Mouse (Mus musculus): Measurements from ENCODE around the gene D2hgdh. TPM values are rescaled to one million over a fixed set of nuclear protein-coding genes. Genes with fewer than 3 reads are reported as not detected.
"Not testable (repeated sequence)": the region's sequence is repeated elsewhere in the genome, so short reads cannot be mapped to it uniquely, and the experiment has no call there.

Gene D2hgdh
- polyA plus RNA-seq, 1 experiment from 2014 or later = 5.8 TPM

- not testable (repeated sequence) for ATAC-seq (ENCODE audit: low read depth); H3K4me3 ChIP-seq (replicated peaks); H3K36me3 ChIP-seq; DNase-seq; H3K27ac ChIP-seq; H3K27me3 ChIP-seq; H3K4me2 ChIP-seq; H3K9ac ChIP-seq; H3K9me3 ChIP-seq (replicated peaks); H3K4me1 ChIP-seq (replicated peaks)
- 25% methylated on average over 2 of the region's 2 CpGs for WGBS (ENCODE audit: insufficient replicate concordance)
These were observed 36.3 kb downstream of the D2hgdh start, which contains the start of gene Gal3st2 for GRCm38 (mm10) chr1:93861048-93861447. TSS of gene Gal3st2 (plus strand) at chr1:93861306.

GRCm38 (mm10) chr1:93871594-93872105, 46.9 kb downstream of the D2hgdh start:
- WGBS (ENCODE audit: insufficient replicate concordance) = 14% methylated on average over 1 of the region's 1 CpGs
- not testable (repeated sequence) for H3K4me1 ChIP-seq (replicated peaks)

DNA sequence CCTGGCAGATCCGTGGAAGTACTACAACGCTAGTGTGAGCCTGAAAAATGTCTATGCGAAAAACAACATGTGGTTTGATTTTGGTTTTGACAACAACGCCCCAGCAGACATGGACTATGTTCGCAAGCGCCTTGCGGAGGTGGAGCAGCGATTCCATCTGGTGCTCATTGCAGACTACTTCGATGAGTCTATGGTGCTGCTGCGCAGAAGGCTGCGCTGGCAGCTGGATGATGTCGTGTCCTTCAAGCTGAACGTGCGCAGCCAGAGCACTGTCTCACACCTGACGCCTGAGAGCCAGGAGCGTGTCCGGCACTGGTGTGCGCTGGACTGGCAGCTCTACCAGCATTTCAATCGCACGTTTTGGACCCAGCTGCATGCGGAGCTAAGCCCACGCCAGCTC, 49.7 kb downstream of the D2hgdh start:
- not testable (repeated sequence) for DNase-seq; H3K9ac ChIP-seq; H3K36me3 ChIP-seq; H3K4me1 ChIP-seq (replicated peaks); H3K9me3 ChIP-seq (replicated peaks); H3K4me3 ChIP-seq (replicated peaks); H3K27ac ChIP-seq; H3K27me3 ChIP-seq; ATAC-seq (ENCODE audit: low read depth); H3K4me2 ChIP-seq
- WGBS (ENCODE audit: insufficient replicate concordance) = 83% methylated on average over 13 of the region's 22 CpGs

More at GRCm38 (mm10) chr1:93871594-93872105, 46.9 kb downstream of the D2hgdh start:
- H3K36me3 ChIP-seq; H3K27ac ChIP-seq; H3K4me2 ChIP-seq; ATAC-seq (ENCODE audit: low read depth); H3K9ac ChIP-seq; DNase-seq; H3K4me3 ChIP-seq (replicated peaks); H3K9me3 ChIP-seq (replicated peaks); H3K27me3 ChIP-seq: not testable (repeated sequence)

DNA sequence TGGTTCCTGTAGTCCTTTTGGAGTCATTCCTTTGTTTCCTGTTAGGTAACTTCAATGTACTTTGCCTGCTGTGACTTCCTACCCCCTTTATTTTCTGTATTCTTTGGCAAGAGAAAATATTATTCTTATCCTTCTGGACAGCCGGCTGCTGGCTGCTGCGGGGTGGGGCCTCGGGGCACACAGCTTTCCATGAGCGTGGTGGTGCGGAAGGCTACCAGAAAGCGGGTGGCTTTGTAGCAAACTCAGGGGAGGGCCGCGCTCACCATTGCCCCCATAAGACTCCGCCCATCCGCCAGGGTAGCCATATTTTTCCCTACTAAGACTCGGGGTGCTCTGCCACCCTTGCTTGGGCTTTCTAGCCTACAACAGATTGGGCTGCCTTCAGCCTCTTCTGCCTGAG, 57.1 kb downstream of the D2hgdh start:
- H3K27ac ChIP-seq; H3K27me3 ChIP-seq; ATAC-seq (ENCODE audit: low read depth); H3K9me3 ChIP-seq (replicated peaks); H3K36me3 ChIP-seq; DNase-seq; H3K9ac ChIP-seq; H3K4me3 ChIP-seq (replicated peaks); H3K4me1 ChIP-seq (replicated peaks); H3K4me2 ChIP-seq: not testable (repeated sequence)
- no CpG with 5 or more reads among the region's 11 CpGs for WGBS (ENCODE audit: insufficient replicate concordance)

GRCm38 (mm10) chr1:93890936-93891335, 66.2 kb downstream of the D2hgdh start:
- H3K36me3 ChIP-seq; H3K27ac ChIP-seq; DNase-seq; H3K4me1 ChIP-seq (replicated peaks); H3K9ac ChIP-seq; H3K4me2 ChIP-seq; ATAC-seq (ENCODE audit: low read depth); H3K27me3 ChIP-seq; H3K4me3 ChIP-seq (replicated peaks); H3K9me3 ChIP-seq (replicated peaks): not testable (repeated sequence)
- WGBS (ENCODE audit: insufficient replicate concordance) = 33% methylated on average over 1 of the region's 1 CpGs

DNA sequence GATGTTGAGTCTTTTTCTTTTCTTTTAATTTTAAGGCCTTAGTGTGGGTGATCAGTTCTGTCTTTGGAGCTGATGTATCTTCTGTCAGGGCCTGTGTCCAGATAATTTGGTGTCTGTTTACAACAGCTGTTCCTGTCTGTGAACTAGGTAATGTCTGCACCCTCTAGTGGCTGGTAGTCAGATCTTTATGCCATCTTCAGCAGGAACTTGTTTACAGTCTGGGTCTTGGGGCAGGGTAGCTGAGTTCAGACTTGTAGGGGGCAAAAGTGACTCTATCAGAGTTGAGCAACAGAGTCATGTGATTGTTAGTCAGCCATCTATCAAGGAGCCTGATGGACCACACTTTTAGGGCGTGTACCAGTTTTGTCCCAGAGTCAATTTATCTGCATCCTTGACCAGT, 72.7 kb downstream of the D2hgdh start:
- H3K4me3 ChIP-seq (replicated peaks); H3K27ac ChIP-seq; H3K27me3 ChIP-seq; DNase-seq; H3K9me3 ChIP-seq (replicated peaks); H3K9ac ChIP-seq; H3K4me1 ChIP-seq (replicated peaks); H3K4me2 ChIP-seq; H3K36me3 ChIP-seq; ATAC-seq (ENCODE audit: low read depth): not testable (repeated sequence)
- WGBS (ENCODE audit: insufficient replicate concordance) = no CpG with 5 or more reads among the region's 1 CpGs

DNA sequence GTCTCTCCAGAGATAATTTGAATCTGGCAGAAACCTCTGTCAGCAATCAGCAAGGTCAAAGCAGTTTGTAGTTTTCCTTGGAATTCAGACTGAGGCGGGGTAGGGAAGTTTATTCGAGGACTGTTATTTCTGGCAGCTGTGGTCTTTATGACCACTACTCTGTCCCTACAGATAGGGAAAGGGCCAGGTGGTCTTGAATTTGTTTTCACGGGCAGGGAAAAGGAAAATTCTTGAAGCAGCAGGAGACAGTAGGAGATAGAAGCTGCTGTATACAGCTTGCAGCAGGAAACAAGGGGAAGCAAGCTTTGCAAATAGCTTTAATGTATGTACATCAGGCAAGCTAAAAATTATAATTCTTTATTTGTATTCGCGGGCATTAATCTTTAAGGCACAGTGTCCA, 76.6 kb downstream of the D2hgdh start:
- DNase-seq; H3K9ac ChIP-seq; H3K27me3 ChIP-seq; H3K9me3 ChIP-seq (replicated peaks); H3K4me1 ChIP-seq (replicated peaks); H3K27ac ChIP-seq; H3K4me2 ChIP-seq; H3K4me3 ChIP-seq (replicated peaks); H3K36me3 ChIP-seq; ATAC-seq (ENCODE audit: low read depth): not testable (repeated sequence)
- 43% methylated on average over 5 of the region's 5 CpGs for WGBS (ENCODE audit: insufficient replicate concordance)

Other genes with a start within 250 kb of the D2hgdh start
- gene Stk25, start 166.2 kb upstream of the D2hgdh start, polyA plus RNA-seq (2015; fragmentation: Nextera tagmentation; extraction: Ambion mirVana) = 46.1 and 46.4 TPM in 2 replicates
- 3.6 and 5.0 TPM in 2 replicates for gene Bok, start 139.2 kb upstream of the D2hgdh start, polyA plus RNA-seq (2015; fragmentation: Nextera tagmentation; extraction: Ambion mirVana)
- gene Atg4b, start 73.4 kb upstream of the D2hgdh start, polyA plus RNA-seq (2015; fragmentation: Nextera tagmentation; extraction: Ambion mirVana) = 64.6 and 76.8 TPM in 2 replicates
- 16.1 TPM in 2 replicates for gene Thap4, start 70.0 kb upstream of the D2hgdh start, polyA plus RNA-seq (2015; fragmentation: Nextera tagmentation; extraction: Ambion mirVana)
- 169 and 181 TPM in 2 replicates for gene Dtymk, start 23.0 kb upstream of the D2hgdh start, polyA plus RNA-seq (2015; fragmentation: Nextera tagmentation; extraction: Ambion mirVana)
- 12.3 and 13.0 TPM in 2 replicates for gene Ing5, start 20.9 kb upstream of the D2hgdh start, polyA plus RNA-seq (2015; fragmentation: Nextera tagmentation; extraction: Ambion mirVana)
- not detected in 2 replicates for gene Gal3st2, start 36.4 kb downstream of the D2hgdh start, polyA plus RNA-seq (2015; fragmentation: Nextera tagmentation; extraction: Ambion mirVana)
- gene Gal3st2b, start 93.4 kb downstream of the D2hgdh start, polyA plus RNA-seq (2015; fragmentation: Nextera tagmentation; extraction: Ambion mirVana) = not detected in 2 replicates
- gene Gal3st2c, start 165.6 kb downstream of the D2hgdh start, polyA plus RNA-seq (2015; fragmentation: Nextera tagmentation; extraction: Ambion mirVana) = not detected in 2 replicates
- not detected in 2 replicates for gene Neu4, start 195.5 kb downstream of the D2hgdh start, polyA plus RNA-seq (2015; fragmentation: Nextera tagmentation; extraction: Ambion mirVana)
- not detected in 2 replicates for gene Pdcd1, start 227.6 kb downstream of the D2hgdh start, polyA plus RNA-seq (2015; fragmentation: Nextera tagmentation; extraction: Ambion mirVana)

All from liver, embryonic 13.5 days (tissue).